Comparison of ENCODE assay signal across 10 mouse cellular contexts in the genomic region with DNA sequence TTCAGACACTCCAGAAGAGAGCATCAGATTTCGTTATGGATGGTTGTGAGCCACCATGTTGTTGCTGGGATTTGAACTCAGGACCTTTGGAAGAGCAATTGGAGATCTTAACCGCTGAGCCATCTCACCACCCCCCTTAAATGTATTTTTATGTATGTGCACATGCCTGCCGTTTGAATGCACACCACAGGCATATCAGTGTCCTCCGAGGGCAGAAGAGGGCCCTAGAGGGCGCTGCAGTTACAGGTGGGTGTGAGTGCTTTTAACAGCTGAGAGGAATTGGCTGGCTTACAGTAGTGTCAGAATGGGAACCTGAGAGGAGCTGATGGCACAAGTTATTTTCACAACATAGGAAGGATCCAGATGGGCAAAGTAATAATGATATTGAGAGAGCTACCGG. TPM values are rescaled to one million over a fixed set of nuclear protein-coding genes. Genes with fewer than 3 reads are reported as not detected.
A peak's percentile ranks its signal among the peaks of the same experiment; 100 is the strongest.
DNase-seq lines count a peak whose midpoint lies in the region; ATAC-seq and TF ChIP-seq lines count a peak whose summit lies in the region.
"Had no signal": no experiment of that assay in that cellular context is flagged by ENCODE, and none has a peak within 500 bp of the region (broad histone marks: within the 10 kb centered on the region; RNA-seq: fewer than 3 reads in every experiment).

No protein-coding gene starts in this region.

- no peak overlapping the region for H3K9ac ChIP-seq in kidney, embryonic 14.5 days (ENCODE audit: low read depth, low read length)
- H3K9ac ChIP-seq in embryonic facial prominence, embryonic 14.5 days (ENCODE audit: low read depth, low read length): no peak overlapping the region
- no peak overlapping the region for H3K9ac ChIP-seq in forebrain, embryonic 12.5 days

- ATAC-seq in kidney, embryonic 14.5 days (ENCODE audit: low FRiP score, low TSS enrichment): no peak
- no peak for ATAC-seq in embryonic facial prominence, embryonic 14.5 days (ENCODE audit: low read depth)
- ATAC-seq in forebrain, embryonic 12.5 days (ENCODE audit: low FRiP score): no peak
- ATAC-seq in cerebellum, adult (ENCODE audit: insufficient number of reproducible peaks, low FRiP score, low TSS enrichment): no peak

- H3K36me3 ChIP-seq in kidney, embryonic 14.5 days (ENCODE audit: control insufficient read depth, insufficient read depth, low read length): 0 out of 2 replicates have a peak, but pooled peaks cover under 1% of the 10 kb centered on the region
- peaks cover 1% of the 10 kb centered on the region; the same call in 1 of the 2 replicates for H3K36me3 ChIP-seq in embryonic facial prominence, embryonic 14.5 days (ENCODE audit: control insufficient read depth, insufficient read depth, low read length)
- H3K36me3 ChIP-seq in small intestine, adult 2 months (ENCODE audit: control insufficient read depth, insufficient read depth, low read length): peaks cover under 1% of the 10 kb centered on the region
- H3K36me3 ChIP-seq in forebrain, embryonic 12.5 days (replicated peaks): peaks cover 1% of the 10 kb centered on the region; the same call in 1 of the 2 replicates

- H3K4me1 ChIP-seq in kidney, embryonic 14.5 days (ENCODE audit: control insufficient read depth, insufficient read depth, low read length): no peaks in the 10 kb centered on the region
- H3K4me1 ChIP-seq in embryonic facial prominence, embryonic 14.5 days (ENCODE audit: control insufficient read depth, insufficient read depth, low read length): peaks cover 6% of the 10 kb centered on the region; the same call in 1 of the 2 replicates
- H3K4me1 ChIP-seq in small intestine, adult 2 months (ENCODE audit: control insufficient read depth, insufficient read depth, insufficient read length, low read length): no peaks in the 10 kb centered on the region
- H3K4me1 ChIP-seq in forebrain, embryonic 12.5 days: peaks cover 4% of the 10 kb centered on the region; the same call in 1 of the 2 replicates

- no peak overlapping the region for H3K27ac ChIP-seq in kidney, embryonic 14.5 days (ENCODE audit: low read depth, low read length)
- no peak overlapping the region for H3K27ac ChIP-seq in embryonic facial prominence, embryonic 14.5 days (replicated peaks; ENCODE audit: low read depth, low read length)
- H3K27ac ChIP-seq in small intestine, adult 2 months (ENCODE audit: insufficient read depth, low read depth, low read length): no peak overlapping the region
- no peak overlapping the region for H3K27ac ChIP-seq in forebrain, embryonic 12.5 days

- peak; percentile 15 to 23 for DNase-seq in kidney, adult 8-10 months
- DNase-seq in MEL-GATA-1-ER (ENCODE audit: extremely low read depth, low read depth): peak; percentile 43
- peak; percentile 54 for DNase-seq in embryonic facial prominence, embryonic 14.5 days (ENCODE audit: low spot score)
- no peak for DNase-seq in urinary bladder, adult 18-20 months (ENCODE audit: low spot score in 2 of 2)

- WGBS in kidney, embryonic 14.5 days: 40% methylated on average over 6 of the region's 6 CpGs
- WGBS in embryonic facial prominence, embryonic 14.5 days: 34% methylated on average over 6 of the region's 6 CpGs
- 35% methylated on average over 6 of the region's 6 CpGs for WGBS in small intestine, adult 2 months
- 30% methylated on average over 6 of the region's 6 CpGs for WGBS in forebrain, embryonic 12.5 days

- H3K9me3 ChIP-seq in kidney, embryonic 14.5 days (ENCODE audit: control insufficient read depth, low read length): no peaks in the 10 kb centered on the region
- no peaks in the 10 kb centered on the region for H3K9me3 ChIP-seq in embryonic facial prominence, embryonic 14.5 days (ENCODE audit: control insufficient read depth, low read length)
- H3K9me3 ChIP-seq in forebrain, embryonic 12.5 days: no peaks in the 10 kb centered on the region

- TF ChIP-seq POLR2A in small intestine, adult 2 months (IDR thresholded peaks at IDR 0.05; ENCODE audit: low read depth, low read length): no peak

- peak; percentile 41; the same call in 1 of the 2 replicates for TF ChIP-seq CTCF in small intestine, adult 2 months (IDR thresholded peaks at IDR 0.05; ENCODE audit: extremely low read depth, insufficient read length, insufficient replicate concordance, low read depth, low read length)

- H3K4me2 ChIP-seq in kidney, embryonic 14.5 days (replicated peaks; ENCODE audit: low read depth, low read length): no peak overlapping the region
- no peak overlapping the region for H3K4me2 ChIP-seq in embryonic facial prominence, embryonic 14.5 days (ENCODE audit: low read depth, low read length)
- H3K4me2 ChIP-seq in forebrain, embryonic 12.5 days: no peak overlapping the region

- H3K27me3 ChIP-seq in kidney, embryonic 14.5 days (ENCODE audit: control insufficient read depth, insufficient read depth, low read length): no peaks in the 10 kb centered on the region
- no peaks in the 10 kb centered on the region for H3K27me3 ChIP-seq in embryonic facial prominence, embryonic 14.5 days (replicated peaks; ENCODE audit: control insufficient read depth, insufficient read depth, low read length)
- H3K27me3 ChIP-seq in small intestine, adult 2 months (ENCODE audit: control insufficient read depth, insufficient read depth, low read length): no peaks in the 10 kb centered on the region
- H3K27me3 ChIP-seq in forebrain, embryonic 12.5 days: peaks cover 7% of the 10 kb centered on the region; the same call in 1 of the 2 replicates

- no peak overlapping the region for H3K4me3 ChIP-seq in kidney, embryonic 14.5 days (ENCODE audit: low read length)
- no peak overlapping the region for H3K4me3 ChIP-seq in embryonic facial prominence, embryonic 14.5 days (ENCODE audit: low read depth, low read length)
- no peak overlapping the region for H3K4me3 ChIP-seq in small intestine, adult 2 months (ENCODE audit: low read depth, low read length)
- H3K4me3 ChIP-seq in forebrain, embryonic 12.5 days (replicated peaks): no peak overlapping the region
- H3K4me3 ChIP-seq: erythroblast, embryonic 14.5 days had no signal

RNA-seq across cellular contexts. Expression of a gene that starts 2.6 kb away (rescaled TPM):
- polyA plus RNA-seq in kidney, embryonic 14.5 days (2014; fragmentation: Nextera tagmentation; extraction: Ambion mirVana): 0.40 TPM in 1 of 2 replicates, not detected in the other
- 0.43 TPM in 1 of 2 replicates, not detected in the other for polyA plus RNA-seq in embryonic facial prominence, embryonic 14.5 days (2014; fragmentation: Nextera tagmentation; extraction: Ambion mirVana)
- polyA plus RNA-seq in small intestine, adult 2 months (2012; rRNA removed): not detected in 2 replicates
- 0.38 and 0.81 TPM in 2 replicates for polyA plus RNA-seq in forebrain, embryonic 12.5 days (2016; fragmentation: Nextera tagmentation; extraction: Ambion mirVana)
- polyA plus RNA-seq: erythroblast, embryonic 14.5 days; stomach, embryonic 16.5 days had no signal

RNA-seq across cellular contexts. Expression of a gene that starts 16.6 kb away (rescaled TPM):
- polyA plus RNA-seq in kidney, embryonic 14.5 days (2014; fragmentation: Nextera tagmentation; extraction: Ambion mirVana): 0.77 and 1.0 TPM in 2 replicates
- polyA plus RNA-seq in embryonic facial prominence, embryonic 14.5 days (2014; fragmentation: Nextera tagmentation; extraction: Ambion mirVana): 0.67 and 0.98 TPM in 2 replicates
- polyA plus RNA-seq in small intestine, adult 2 months (2012; rRNA removed): not detected in 2 replicates
- 2.1 and 2.2 TPM in 2 replicates for polyA plus RNA-seq in forebrain, embryonic 12.5 days (2016; fragmentation: Nextera tagmentation; extraction: Ambion mirVana)
- polyA plus RNA-seq: erythroblast, embryonic 14.5 days had no signal

RNA-seq across cellular contexts. Expression of a gene that starts 34.6 kb away (rescaled TPM):
- 64.0 and 74.4 TPM in 2 replicates for polyA plus RNA-seq in kidney, embryonic 14.5 days (2014; fragmentation: Nextera tagmentation; extraction: Ambion mirVana)
- polyA plus RNA-seq in embryonic facial prominence, embryonic 14.5 days (2014; fragmentation: Nextera tagmentation; extraction: Ambion mirVana): 65.3 and 68.3 TPM in 2 replicates
- polyA plus RNA-seq in small intestine, adult 2 months (2012; rRNA removed): 16.2 and 35.9 TPM in 2 replicates
- 86.9 and 93.5 TPM in 2 replicates for polyA plus RNA-seq in forebrain, embryonic 12.5 days (2016; fragmentation: Nextera tagmentation; extraction: Ambion mirVana)

Comparison
In these comparisons a context has a peak if more than half of its experiments do, and no peak if none do; other contexts are left out.
1. DNase-seq: peak in kidney, adult 8-10 months (2 of 2), MEL-GATA-1-ER (single experiment) and embryonic facial prominence, embryonic 14.5 days (single experiment); none in urinary bladder, adult 18-20 months (0 of 2).